Mouse (Mus musculus) cerebellum, adult 9-11 months (tissue): ENCODE results near the gene Bpgm.

Experiments
- DNase-seq: peaks from one replicate; pipeline ENCODE4 v3.0.0; 2022

Gene Bpgm

GRCm38 (mm10) chr6:34475974-34476794 lies at the start of gene Bpgm:
Bpgm (plus strand) TSS chr6:34476207.
- DNase-seq: peak; percentile 99

DNA sequence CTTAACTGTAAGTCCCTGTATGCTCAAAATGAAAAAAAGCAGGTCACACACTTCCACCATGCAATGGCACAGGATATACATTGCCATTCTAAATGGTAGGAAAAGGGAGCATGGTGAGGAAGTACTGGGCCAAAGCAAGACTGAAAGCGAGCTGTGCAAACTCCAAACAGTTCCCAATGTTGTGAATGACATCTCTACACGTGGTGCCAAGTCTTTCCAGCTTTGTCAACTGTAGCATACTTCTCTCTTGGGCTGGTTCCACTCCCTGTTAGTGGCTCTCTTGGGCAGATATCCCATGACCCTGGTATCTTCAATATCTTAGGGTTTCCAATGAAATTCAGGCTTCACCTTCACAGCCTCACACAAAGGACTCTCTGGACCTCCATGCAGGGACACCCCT lies 37.0 kb upstream of the Bpgm start:
- no peak for DNase-seq

DNA sequence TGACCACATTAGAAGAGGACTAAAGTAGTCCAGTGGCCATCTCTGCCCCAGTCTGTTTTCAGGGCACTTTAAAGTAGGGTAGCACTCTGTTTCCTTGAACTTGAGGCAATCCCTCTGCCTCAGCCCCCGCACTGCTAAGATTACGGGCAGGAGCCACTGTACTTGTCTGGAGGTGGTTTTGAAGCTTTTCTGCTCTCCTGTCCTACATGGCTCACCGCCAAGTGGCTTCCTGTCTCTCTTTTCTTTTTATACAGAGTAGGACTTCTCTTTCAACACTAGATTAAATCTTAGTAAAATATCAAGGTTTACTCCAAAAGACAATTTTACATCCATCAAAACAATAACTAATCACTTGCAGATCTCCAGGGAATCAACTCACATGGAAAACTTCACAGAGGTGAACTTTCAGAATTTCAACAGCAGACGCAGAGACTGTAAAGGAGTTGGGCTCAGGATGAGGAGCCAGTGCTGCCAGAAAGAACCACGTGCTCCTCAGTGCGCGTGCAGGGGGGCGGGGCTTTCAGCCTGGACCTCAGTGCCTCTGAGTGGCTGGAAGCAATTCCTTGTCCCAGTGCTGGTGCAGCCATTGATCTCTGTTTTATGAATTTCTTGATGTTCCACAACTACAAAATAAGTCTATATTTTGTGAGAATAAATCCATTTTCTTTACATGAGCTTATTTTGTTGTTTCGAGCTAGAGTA lies 34.3 kb upstream of the Bpgm start:
- DNase-seq: no peak

DNA sequence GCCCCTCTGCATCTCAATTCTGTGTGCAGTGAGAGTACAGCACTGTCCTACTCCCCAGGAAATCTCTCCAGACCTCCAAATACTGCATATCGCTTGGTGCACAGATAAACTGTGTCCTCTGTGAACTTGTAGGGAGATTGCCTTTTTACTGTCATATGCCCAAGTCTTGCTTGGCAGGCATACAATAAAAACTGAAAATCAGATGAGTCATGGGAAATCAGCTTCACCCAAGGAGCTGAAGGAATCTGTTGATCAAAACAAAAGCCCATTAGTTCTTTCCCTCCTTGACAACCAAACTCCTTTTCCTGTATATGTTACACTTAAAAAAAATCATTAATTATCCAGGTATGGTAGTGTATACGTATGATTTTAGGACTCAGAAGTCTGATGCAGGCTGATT lies 32.2 kb upstream of the Bpgm start:
- DNase-seq: no peak

GRCm38 (mm10) chr6:34447961-34448360 lies 28.0 kb upstream of the Bpgm start:
- DNase-seq: peak; percentile 23

DNA sequence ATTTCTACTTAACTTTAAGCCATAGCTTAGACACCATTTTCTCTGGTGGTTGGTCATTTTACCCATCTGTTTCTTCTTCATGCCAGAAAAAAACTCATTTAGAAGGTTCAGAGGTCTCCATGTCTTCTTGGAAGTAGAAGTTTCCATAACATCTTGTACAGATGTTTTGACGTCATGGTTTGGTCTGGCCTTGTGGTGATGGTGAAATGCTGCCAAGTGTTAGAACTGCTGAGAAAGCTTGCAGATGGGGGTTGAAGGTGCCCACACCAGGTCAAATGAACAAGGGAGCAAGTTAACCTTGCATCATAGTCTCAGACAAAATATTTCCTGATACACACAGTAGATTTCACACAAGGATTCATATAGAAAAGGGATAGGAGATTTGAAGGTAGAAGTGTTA lies 27.3 kb upstream of the Bpgm start:
- DNase-seq: no peak

GRCm38 (mm10) chr6:34452963-34453770 lies 22.8 kb upstream of the Bpgm start:
- no peak for DNase-seq

- DNase-seq: no peak
Observed at GRCm38 (mm10) chr6:34459456-34459855, 16.6 kb upstream of the Bpgm start.

DNA sequence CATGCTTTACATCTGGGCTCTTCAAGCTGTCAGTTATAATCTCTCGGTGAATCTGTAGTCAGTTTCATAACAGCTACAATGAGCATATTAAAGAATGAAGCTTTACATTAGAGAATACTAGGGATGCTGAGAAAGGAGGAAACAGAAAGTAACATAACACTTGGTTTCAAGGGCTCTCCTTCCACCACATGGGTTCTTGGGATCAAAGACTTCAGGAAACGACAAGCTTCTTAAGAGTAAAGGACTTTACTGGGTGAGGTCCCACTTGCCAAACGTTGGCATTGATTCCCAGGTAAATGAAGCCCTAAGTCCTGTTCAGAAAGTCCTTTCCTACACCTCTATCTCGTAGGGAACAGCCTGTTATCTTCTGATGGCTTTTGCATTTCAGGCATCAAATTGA lies 15.4 kb upstream of the Bpgm start:
- no peak for DNase-seq

- no peak for DNase-seq
Observed at GRCm38 (mm10) chr6:34463582-34463981, 12.4 kb upstream of the Bpgm start.

DNA sequence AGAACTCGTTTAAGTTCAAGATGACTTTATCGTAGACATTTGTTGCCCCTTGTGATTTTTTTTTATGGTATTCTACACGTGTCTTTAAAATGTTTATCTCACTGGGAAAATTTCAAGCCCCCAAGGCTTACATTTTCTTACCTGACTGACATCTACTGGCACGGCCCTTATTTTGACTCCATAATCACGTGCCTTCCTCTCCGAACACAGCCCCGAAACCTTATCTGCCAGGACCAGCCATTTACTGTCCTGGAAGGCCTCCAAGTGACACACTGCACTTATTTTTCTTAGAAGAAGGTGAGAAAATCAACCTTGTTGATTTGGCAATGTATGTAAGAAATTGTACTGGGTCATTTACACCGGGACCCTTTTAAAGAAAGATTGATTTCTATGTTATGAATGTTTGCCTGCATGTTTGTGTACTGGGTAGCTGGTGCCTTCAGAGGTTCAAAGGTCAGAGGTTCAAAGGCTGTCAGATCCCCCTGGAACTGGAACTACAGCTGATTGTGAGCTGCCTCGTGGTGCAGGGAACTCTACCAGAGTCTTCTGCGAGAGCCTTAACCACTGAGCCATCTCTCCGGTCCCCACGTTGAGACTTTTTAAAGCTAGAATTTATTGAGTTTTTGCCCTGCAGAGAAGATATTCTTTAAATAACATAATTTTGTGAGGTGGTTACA lies 4.4 kb upstream of the Bpgm start:
- DNase-seq: no peak

- DNase-seq: no peak
Observed at GRCm38 (mm10) chr6:34473346-34473745, 2.7 kb upstream of the Bpgm start.

- DNase-seq: no peak
Observed at GRCm38 (mm10) chr6:34474031-34474430, 2.0 kb upstream of the Bpgm start.

GRCm38 (mm10) chr6:34475391-34475790 lies 616 bp upstream of the Bpgm start:
- DNase-seq: no peak

DNA sequence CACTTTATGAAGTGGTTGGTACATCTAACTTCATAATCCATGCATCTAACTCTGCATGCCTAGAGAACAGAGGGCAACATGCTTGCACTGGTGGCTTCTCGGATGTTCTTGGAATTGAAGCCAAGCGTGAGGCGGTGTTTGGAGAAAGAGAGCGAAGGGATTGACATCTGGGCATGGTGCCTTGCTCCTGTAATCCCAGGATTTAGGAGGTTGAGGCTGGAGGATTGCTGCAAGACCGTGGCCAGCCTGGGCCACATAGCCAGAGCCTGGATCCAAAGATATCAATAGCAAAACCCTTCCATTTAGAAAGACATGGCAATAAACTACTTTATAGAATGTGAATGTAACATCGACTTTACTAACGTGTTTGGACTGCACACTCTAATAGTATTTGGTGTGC lies 2.0 kb downstream of the Bpgm start:
- DNase-seq: no peak

GRCm38 (mm10) chr6:34478677-34479360 lies 2.8 kb downstream of the Bpgm start:
- DNase-seq: no peak

- DNase-seq: no peak
Observed at GRCm38 (mm10) chr6:34479531-34479930, 3.5 kb downstream of the Bpgm start.

DNA sequence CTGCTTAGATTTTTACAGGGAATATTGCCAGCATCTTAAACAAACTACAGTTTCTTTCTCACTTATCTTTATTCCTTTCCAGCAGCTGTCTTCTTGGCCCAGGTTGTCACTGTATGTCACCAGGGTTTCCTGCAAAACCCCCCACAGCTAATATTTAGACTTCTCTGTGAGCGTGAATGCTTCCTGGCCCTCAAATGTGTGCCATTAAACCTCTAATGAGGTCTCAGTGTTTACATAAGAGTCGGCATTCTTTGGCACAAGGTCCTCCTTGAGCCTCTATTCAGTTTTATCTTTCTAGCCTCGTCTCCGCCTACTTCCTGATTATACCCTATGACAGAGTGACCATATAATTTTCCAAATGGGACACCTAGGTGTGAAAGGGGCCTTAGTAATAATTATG lies 4.7 kb downstream of the Bpgm start:
- no peak for DNase-seq

DNA sequence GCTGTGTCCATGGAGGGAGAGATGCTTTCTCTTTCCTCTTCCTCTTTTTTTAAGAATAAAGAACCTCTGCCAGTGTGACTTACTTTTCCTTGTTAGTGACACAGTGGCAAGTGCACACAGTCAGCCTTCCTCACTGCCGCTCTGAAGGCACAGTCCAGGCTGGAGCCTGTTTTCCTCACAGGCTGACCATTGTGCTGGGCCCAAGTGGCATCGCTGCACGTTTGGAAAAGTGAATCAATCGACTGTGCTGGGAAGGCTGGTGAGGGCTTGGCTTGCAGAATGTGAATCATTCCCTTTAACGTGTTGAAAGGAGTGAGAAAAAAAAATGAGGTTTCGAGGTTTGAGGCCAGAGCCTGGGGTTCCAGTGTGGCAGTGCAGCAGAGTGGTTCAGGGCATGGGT lies 5.3 kb downstream of the Bpgm start:
- no peak for DNase-seq

- DNase-seq: no peak
Observed at GRCm38 (mm10) chr6:34482842-34483241, 6.8 kb downstream of the Bpgm start.

DNA sequence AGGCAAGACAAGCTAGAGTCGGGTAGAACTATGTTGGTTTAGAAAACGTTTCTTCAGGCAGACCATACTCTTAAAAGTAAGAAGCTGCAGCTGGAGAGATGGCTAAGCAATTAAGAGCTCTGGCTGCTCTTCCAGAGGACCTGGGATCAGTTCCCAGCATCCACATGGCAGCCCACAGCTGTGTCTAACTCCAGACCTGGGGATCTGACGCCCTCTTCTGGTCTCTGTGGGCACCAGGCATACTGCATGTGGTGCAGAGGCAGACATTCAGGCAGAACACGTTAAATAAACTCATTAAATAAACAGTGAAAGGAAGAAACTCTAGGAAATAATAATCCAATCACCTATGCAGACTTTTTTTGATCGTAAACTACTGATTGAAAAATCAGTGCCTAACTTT lies 7.4 kb downstream of the Bpgm start:
- no peak for DNase-seq

- DNase-seq: no peak
Observed at GRCm38 (mm10) chr6:34483811-34484210, 7.8 kb downstream of the Bpgm start.
